Mouse (Mus musculus): Measurements from ENCODE around the gene Hes2. TPM values are rescaled to one million over a fixed set of nuclear protein-coding genes. Genes with fewer than 3 reads are reported as not detected.

Gene Hes2
- polyA plus RNA-seq, 1 experiment from 2014 or later: 1.6 TPM

DNA sequence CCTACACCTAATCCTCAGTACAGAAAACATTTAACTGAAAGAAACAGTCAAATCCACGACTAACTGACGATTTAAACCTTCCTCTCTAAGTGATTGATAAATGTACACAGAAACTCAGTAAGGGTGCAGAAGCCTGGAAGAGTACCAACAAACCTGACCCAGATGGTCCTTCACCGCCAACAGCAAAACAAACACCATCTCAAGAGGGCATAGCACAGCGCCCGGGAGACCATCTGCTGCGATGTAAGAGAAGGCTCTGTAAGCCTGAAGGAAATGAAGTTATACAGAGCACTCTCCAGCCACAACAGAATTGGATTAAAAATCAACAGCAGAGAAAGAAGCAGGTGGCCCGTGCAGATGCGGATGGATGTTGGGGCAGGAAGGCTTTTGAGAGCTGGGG is 9.4 kb downstream of the Hes2 start:
- Histone ChIP-seq H3K9me3 (replicated peaks) (no peaks in the 10 kb centered on the region), H3K27me3 (0 out of 2 replicates have a peak, but pooled peaks cover 8% of the 10 kb centered on the region), H3K27ac (replicated peaks) (no peak overlapping the region), H3K9ac (no peak overlapping the region), H3K4me1 (peaks cover 13% of the 10 kb centered on the region), H3K4me2 (replicated peaks) (no peak overlapping the region), H3K4me3 (replicated peaks) (no peak overlapping the region), H3K36me3 (no peaks in the 10 kb centered on the region)
- no peak for ATAC-seq (ENCODE audit: insufficient number of reproducible peaks, low FRiP score, low TSS enrichment, low read depth)
- WGBS: 55% methylated on average over 8 of the region's 8 CpGs

DNA sequence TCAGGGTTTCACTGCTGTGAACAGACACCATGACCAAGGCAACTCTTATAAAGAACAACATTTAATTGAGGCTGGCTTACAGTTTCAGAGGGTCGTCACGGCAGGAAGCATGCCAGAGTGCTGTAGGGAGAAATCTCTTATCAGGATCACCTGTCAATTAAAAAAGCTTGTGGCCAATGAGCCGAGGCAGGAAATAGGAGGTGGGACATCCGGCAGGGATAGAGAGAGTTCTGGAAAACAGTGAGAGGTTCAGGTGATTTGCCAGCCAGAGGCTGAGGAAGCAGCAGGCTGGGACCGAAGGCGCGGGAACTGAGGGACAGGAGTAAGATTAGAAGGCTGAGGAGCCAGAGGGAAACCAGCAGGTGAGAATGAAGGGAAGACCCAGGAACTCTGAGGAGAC is 10.4 kb downstream of the Hes2 start:
- Histone ChIP-seq H3K9me3 (replicated peaks) (no peaks in the 10 kb centered on the region), H3K4me3 (replicated peaks) (no peak overlapping the region)
- WGBS: 74% methylated on average over 7 of the region's 7 CpGs

DNA sequence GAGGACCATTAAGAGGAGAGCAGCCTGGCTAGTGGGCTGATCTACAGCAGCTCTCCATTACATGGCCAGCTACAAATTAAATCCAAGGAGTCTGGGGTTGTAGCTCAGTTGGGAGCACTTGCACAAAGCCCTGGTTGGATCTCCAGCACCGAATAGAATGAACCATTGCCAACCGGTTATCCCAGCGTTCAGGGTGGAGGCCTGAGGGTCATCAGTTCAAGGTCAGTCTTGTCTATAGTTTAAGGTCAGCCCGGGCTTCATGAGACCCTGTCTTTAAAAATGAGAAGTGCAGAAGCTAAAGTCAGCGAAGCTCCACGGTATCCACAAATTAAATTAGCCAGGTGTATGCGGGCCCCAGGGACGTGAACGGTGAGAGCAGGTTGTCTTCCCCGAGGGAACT is 11.6 kb downstream of the Hes2 start:
- Histone ChIP-seq H3K4me2 (replicated peaks) (no peak overlapping the region), H3K9me3 (replicated peaks) (no peaks in the 10 kb centered on the region), H3K36me3 (no peaks in the 10 kb centered on the region), H3K4me1 (peaks cover 8% of the 10 kb centered on the region), H3K27me3 (no peaks in the 10 kb centered on the region), H3K27ac (replicated peaks) (no peak overlapping the region), H3K4me3 (replicated peaks) (no peak overlapping the region), H3K9ac (no peak overlapping the region)
- 76% methylated on average over 10 of the region's 10 CpGs for WGBS
- ATAC-seq (ENCODE audit: insufficient number of reproducible peaks, low FRiP score, low TSS enrichment, low read depth): no peak

More for the DNA sequence above, 10.4 kb downstream of the Hes2 start:
- ATAC-seq (ENCODE audit: insufficient number of reproducible peaks, low FRiP score, low TSS enrichment, low read depth): no peak
- Histone ChIP-seq H3K4me1 (peaks cover 13% of the 10 kb centered on the region), H3K9ac (no peak overlapping the region), H3K27ac (replicated peaks) (no peak overlapping the region), H3K4me2 (replicated peaks) (no peak overlapping the region), H3K36me3 (no peaks in the 10 kb centered on the region), H3K27me3 (0 out of 2 replicates have a peak, but pooled peaks cover 4% of the 10 kb centered on the region)

DNA sequence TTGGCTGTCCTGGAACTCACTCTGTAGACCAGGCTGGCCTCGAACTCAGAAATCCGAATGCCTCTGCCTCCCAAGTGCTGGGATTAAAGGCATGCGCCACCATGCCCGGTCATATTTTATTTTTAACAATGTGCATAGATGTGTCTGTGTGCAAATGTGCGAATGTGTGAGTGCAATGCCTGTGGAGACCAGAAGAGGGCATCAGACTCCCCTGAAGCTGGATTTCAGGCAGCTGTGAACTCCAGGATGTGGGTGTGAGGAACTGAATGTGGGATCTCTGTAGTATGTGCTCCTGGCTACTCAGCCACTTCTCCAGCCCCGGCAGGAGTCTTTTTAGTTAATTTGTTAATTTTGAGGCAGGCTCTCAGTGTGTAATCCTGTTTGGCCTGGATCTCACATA is 12.9 kb downstream of the Hes2 start:
- 81% methylated on average over 6 of the region's 6 CpGs for WGBS
- Histone ChIP-seq H3K36me3 (no peaks in the 10 kb centered on the region), H3K9ac (no peak overlapping the region), H3K4me3 (replicated peaks) (no peak overlapping the region), H3K4me2 (replicated peaks) (no peak overlapping the region), H3K9me3 (replicated peaks) (no peaks in the 10 kb centered on the region), H3K27me3 (no peaks in the 10 kb centered on the region), H3K27ac (replicated peaks) (no peak overlapping the region), H3K4me1 (no peaks in the 10 kb centered on the region)
- no peak for ATAC-seq (ENCODE audit: insufficient number of reproducible peaks, low FRiP score, low TSS enrichment, low read depth)

DNA sequence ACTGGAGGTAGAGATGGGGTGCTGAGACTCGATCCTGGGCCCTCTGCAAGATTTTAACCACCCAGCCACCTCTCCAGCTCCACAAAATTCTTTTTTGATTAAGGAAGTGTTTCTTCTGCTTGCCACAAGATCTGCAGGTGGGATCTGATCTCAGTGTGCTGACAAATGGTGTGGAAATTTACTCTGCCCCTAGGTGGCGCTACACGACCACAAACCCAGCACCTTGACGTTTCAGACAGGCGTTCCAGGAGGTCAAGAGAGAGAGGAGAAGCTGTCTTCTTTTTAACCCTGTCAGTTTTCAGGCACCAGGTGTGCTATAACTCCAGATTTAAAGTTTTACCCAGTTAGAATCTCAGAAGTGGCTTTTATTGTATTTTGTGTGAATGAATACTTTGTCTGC is 14.4 kb downstream of the Hes2 start:
- Histone ChIP-seq H3K27ac (replicated peaks) (no peak overlapping the region), H3K4me2 (replicated peaks) (no peak overlapping the region), H3K27me3 (no peaks in the 10 kb centered on the region), H3K36me3 (no peaks in the 10 kb centered on the region), H3K9ac (no peak overlapping the region), H3K9me3 (replicated peaks) (no peaks in the 10 kb centered on the region), H3K4me3 (replicated peaks) (no peak overlapping the region), H3K4me1 (peaks cover 7% of the 10 kb centered on the region; the same call in 1 of the 2 replicates)
- ATAC-seq (ENCODE audit: insufficient number of reproducible peaks, low FRiP score, low TSS enrichment, low read depth): no peak
- WGBS: 2% methylated on average over 5 of the region's 5 CpGs

DNA sequence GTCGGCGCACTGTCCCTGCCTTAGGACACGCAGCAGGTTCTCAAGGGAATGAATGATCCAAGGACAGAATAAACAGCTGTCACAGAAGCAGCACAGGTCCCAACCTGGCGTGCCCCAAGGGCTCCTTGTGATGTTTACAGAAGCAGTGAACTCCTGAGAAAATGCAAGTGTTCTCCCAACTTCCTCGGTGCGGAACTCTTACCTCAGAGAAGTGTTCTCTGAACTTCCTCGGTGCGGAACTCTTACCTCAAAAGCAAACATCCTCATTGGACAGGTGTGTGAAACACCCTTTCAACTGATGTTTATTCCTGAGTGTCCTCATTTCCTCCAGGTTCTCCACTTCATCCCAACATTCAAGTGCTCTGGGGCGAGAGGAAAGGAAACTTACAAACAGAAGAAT is 15.3 kb downstream of the Hes2 start:
- WGBS: 81% methylated on average over 9 of the region's 9 CpGs
- no peaks in the 10 kb centered on the region for H3K9me3 ChIP-seq (replicated peaks)

DNA sequence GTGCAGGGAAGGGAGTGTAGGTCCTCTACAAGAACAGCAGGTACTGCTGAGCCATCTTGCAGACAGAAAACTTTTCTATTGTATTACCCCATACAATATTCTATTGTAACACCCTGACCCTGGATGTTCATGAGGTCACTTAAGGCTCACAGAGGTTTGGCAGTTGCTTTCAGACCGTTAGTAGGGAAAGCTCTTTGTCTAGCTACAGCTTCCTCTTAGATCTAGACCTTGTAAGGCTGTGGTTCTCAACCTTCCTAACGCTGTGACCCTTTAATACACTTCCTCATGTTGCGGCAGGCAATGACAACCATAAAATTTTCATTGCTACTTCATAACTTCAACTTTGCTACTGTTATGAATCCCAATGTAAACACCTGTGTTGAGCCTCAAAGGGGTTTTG is 18.0 kb downstream of the Hes2 start:
- no peak overlapping the region for H3K4me2 ChIP-seq (replicated peaks)
- no peak overlapping the region for H3K4me3 ChIP-seq (replicated peaks)
- WGBS: 76% methylated on average over 3 of the region's 3 CpGs
- H3K9ac ChIP-seq: no peak overlapping the region
- H3K4me1 ChIP-seq: peaks cover 19% of the 10 kb centered on the region
- H3K9me3 ChIP-seq (replicated peaks): no peaks in the 10 kb centered on the region
- no peak overlapping the region for H3K27ac ChIP-seq (replicated peaks)
- H3K36me3 ChIP-seq: no peaks in the 10 kb centered on the region
- H3K27me3 ChIP-seq: peaks cover 18% of the 10 kb centered on the region
- ATAC-seq (ENCODE audit: insufficient number of reproducible peaks, low FRiP score, low TSS enrichment, low read depth): no peak

More for the DNA sequence above, 15.3 kb downstream of the Hes2 start:
- Histone ChIP-seq H3K4me2 (replicated peaks) (no peak overlapping the region), H3K4me3 (replicated peaks) (no peak overlapping the region), H3K36me3 (no peaks in the 10 kb centered on the region), H3K27ac (replicated peaks) (no peak overlapping the region), H3K27me3 (peaks cover 8% of the 10 kb centered on the region), H3K4me1 (peaks cover 14% of the 10 kb centered on the region), H3K9ac (no peak overlapping the region)
- no peak for ATAC-seq (ENCODE audit: insufficient number of reproducible peaks, low FRiP score, low TSS enrichment, low read depth)

DNA sequence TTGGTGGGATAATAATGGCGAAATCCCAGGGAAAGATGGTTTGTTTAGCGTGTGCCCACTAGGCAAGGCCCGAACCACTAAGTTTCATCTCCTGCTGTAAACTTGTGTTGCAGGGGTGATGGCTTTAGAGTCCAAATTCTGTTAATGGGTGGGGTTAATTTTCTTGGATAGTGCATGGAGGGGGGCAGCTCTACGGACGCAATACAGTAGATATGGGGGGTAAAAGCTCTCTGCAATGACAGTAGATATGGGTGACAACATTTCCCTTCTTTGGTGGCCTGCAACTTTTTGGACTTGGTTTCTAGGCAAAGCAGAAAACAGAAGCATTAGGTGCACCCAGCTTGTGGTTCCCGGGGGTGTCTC is 18.5 kb downstream of the Hes2 start:
- no peak for ATAC-seq (ENCODE audit: insufficient number of reproducible peaks, low FRiP score, low TSS enrichment, low read depth)
- Histone ChIP-seq H3K9ac (peak overlapping the region; percentile 81), H3K4me3 (replicated peaks) (peak overlapping the region; percentile 69), H3K27me3 (peaks cover 18% of the 10 kb centered on the region), H3K4me1 (peaks cover 19% of the 10 kb centered on the region), H3K4me2 (replicated peaks) (peak overlapping the region; percentile 97), H3K27ac (replicated peaks) (peak overlapping the region; percentile 82; the same call in 1 of the 2 replicates), H3K36me3 (no peaks in the 10 kb centered on the region), H3K9me3 (replicated peaks) (no peaks in the 10 kb centered on the region)
- 62% methylated on average over 6 of the region's 6 CpGs for WGBS

DNA sequence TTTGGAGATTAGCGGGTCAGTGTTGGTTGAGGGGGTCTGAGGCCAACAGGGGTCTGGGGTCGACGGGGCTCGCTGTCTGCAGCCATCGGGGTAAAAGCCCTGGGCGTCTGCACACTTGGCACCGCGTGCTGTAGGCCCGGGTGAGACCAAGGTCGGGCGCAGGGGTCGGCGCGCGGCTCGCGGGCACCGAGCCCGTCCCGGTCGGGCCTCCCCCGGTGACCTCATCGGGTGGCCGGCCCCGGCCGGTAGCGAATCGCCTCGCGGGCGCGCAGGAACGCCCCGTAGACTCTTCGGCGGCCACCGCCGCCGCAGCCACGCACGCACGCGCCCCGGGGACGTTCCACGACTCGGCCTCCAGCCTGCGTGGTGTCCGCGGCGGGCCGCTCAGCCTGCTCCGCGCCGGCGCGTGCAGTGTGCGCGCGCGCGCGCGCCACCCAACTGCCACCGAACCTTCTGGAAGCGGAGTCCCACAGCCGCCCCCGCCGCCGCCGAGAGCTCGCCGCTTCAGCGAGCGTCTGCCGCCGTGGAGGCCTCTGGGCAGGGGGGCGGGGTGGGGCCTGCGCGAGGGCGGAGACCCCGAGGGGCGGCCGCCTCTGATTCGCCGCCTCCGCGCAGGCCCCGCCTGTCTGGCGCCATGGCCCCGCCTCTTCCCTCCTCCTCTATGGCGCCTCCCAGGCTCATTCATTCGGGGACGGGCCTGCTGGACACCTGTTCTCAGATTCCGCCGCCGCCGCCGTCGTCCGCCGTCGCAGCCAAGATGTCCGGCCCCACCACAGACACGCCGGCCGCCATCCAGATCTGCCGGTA is 19.1 kb downstream of the Hes2 start, which contains the start of gene Acot7:
TSS of gene Acot7 (plus strand) at position 598 of the 807 bp plus-strand sequence.
- peak within 1 kb of the TSS; percentile 69 for H3K4me3 ChIP-seq (replicated peaks)
- peak within 1 kb of the TSS; percentile 97 for H3K4me2 ChIP-seq (replicated peaks)
- peak within 1 kb of the TSS; percentile 81 for H3K9ac ChIP-seq
- peaks cover 18% of the 10 kb centered on the region for H3K27me3 ChIP-seq
- H3K4me1 ChIP-seq: peaks cover 19% of the 10 kb centered on the region
- H3K27ac ChIP-seq (replicated peaks): peak within 1 kb of the TSS; percentile 82
- no peaks in the 10 kb centered on the region for H3K36me3 ChIP-seq
- no peaks in the 10 kb centered on the region for H3K9me3 ChIP-seq (replicated peaks)
- under 1% methylated on average over 102 of the region's 108 CpGs for WGBS
- ATAC-seq (ENCODE audit: insufficient number of reproducible peaks, low FRiP score, low TSS enrichment, low read depth): peak; percentile 96

DNA sequence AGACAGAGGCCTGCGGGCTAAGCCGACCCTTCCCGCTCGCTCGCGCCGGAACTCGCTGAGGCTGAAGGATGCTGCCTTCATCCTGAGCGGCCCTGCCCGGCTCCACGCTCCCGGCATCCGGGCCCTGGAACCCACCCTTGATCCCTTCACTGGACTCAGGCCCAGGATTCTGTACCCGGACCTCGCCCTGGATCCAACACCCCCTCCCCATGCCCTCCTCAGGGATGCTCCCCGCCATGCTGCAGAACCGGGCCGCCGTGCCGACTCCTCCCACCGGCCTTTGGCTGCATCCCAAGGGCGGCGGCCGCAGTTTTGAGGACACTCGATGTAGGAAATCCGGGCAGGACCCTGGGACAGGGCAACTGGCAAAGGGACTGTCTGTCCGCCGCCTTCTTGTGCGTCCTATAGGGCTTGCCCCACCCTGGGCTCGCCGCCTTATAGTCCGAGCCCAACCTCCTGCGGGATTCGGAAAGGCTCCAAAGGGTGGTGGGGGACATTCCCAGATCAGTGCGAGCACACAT is 19.7 kb downstream of the Hes2 start:
- H3K27me3 ChIP-seq: peaks cover 18% of the 10 kb centered on the region
- H3K4me3 ChIP-seq (replicated peaks): peak overlapping the region; percentile 69
- H3K4me2 ChIP-seq (replicated peaks): peak overlapping the region; percentile 97
- H3K27ac ChIP-seq (replicated peaks): no peak overlapping the region
- peak; percentile 21 for ATAC-seq (ENCODE audit: insufficient number of reproducible peaks, low FRiP score, low TSS enrichment, low read depth)
- no peaks in the 10 kb centered on the region for H3K9me3 ChIP-seq (replicated peaks)
- H3K4me1 ChIP-seq: peaks cover 19% of the 10 kb centered on the region
- 1% methylated on average over 35 of the region's 35 CpGs for WGBS
- no peaks in the 10 kb centered on the region for H3K36me3 ChIP-seq
- H3K9ac ChIP-seq: peak overlapping the region; percentile 35

DNA sequence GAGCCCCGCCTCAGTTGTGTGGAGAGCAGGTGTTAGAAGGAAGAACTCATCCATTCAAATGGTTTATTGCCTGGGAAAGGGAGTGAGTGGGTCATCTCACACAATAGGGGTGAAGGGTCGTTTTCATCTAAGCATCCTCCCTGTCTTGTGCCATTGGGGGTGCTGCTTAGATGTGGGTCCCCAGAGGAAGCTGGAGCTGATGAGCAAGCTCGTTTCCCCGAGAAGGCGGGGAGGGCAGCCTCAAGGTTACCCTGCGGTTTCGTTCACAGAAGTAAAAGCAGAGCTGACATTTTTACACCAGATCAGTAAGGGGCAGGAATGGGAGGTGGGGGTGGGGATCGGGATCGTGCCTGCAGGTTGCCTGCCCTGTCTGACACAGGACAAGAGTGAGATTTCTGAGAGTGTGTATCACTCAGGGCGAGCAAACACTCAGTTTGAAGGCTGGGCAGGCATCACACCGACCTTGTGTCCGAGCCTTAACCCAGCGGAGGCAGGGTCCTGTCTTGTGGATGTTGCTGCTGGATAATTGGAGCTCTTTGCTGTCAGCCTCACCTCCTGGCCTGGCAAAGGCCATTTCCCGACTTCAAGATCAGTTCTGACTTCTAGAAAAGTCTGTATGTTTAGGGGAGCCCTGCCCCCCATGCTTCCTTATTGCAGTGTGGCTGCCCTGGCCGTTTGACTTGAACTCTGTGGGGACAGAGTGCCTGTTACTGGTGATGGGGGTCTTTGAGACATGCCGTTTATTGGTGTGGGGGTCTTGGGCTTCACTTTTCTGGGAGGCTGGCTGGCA is 20.4 kb downstream of the Hes2 start:
- H3K9ac ChIP-seq: 0 out of 2 replicates have a peak overlapping the region, but pooled peaks have one; percentile 35
- no peak overlapping the region for H3K27ac ChIP-seq (replicated peaks)
- ATAC-seq (ENCODE audit: insufficient number of reproducible peaks, low FRiP score, low TSS enrichment, low read depth): no peak

More for the DNA sequence above, 20.4 kb downstream of the Hes2 start:
- no peaks in the 10 kb centered on the region for H3K36me3 ChIP-seq
- H3K4me1 ChIP-seq: peaks cover 19% of the 10 kb centered on the region
- H3K9me3 ChIP-seq (replicated peaks): no peaks in the 10 kb centered on the region
- 29% methylated on average over 16 of the region's 16 CpGs for WGBS
- peak overlapping the region; percentile 97 for H3K4me2 ChIP-seq (replicated peaks)
- H3K4me3 ChIP-seq (replicated peaks): peak overlapping the region; percentile 69
- H3K27me3 ChIP-seq: peaks cover 18% of the 10 kb centered on the region

Data from embryonic facial prominence, embryonic 15.5 days (tissue).